Mouse (Mus musculus): ENCODE data around the gene Trim21.

DNA sequence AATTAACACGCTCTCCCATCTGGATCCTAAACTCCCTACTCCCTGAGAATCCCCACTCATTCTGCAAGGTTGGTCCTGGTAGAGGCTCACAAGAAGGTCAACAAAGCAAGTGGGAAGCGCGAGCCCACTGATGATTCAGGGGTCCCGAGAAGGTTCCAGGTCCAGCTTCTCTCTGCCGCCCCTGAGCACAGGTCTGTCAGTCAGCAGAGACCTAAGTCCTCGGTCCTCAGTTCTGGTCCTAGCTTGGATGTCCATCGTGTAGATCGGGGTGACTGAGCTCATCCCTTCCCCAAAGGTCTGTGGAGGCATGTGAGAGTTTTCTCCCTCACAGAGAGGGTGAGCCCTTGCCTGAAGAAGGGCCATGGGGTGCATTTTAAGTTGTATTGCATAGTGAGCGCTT is 57.2 kb downstream of the Trim21 start:
- TF ChIP-seq CTCF (IDR thresholded peaks at IDR 0.05; ENCODE audit: low read depth, low read length) (no peak), POLR2A (IDR thresholded peaks at IDR 0.05; ENCODE audit: insufficient read depth, low read length) (no peak)
